Mouse (Mus musculus): Measurements from ENCODE around the gene Gm11937.
"Not testable (repeated sequence)": the region's sequence is repeated elsewhere in the genome, so short reads cannot be mapped to it uniquely, and the experiment has no call there.

The Gm11937 gene

DNA sequence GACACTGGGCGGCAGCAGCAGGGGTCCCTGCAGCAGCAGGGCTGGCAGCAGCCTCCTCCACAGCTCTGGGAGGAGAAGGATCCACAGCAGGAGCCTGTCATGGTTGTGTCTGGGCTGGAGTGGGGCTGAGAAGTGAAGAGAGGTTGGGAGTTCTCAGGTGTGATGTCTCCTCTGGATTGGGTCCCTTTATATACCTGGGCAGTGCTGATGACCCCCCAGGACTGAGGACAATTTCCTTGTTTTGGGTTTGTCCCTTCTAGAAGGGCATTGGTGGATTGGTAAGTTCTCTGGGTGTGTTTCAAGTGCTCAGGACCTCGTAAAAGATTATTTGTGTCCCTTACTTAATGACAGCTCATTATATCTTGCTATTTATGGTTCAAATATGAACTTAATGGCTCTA is at the start of gene Gm11937:
Gm11937 (minus strand) TSS at position 101 of the 400 bp plus-strand sequence.
- not testable (repeated sequence) for DNase-seq (ENCODE audit: low read depth, low spot score)

DNA sequence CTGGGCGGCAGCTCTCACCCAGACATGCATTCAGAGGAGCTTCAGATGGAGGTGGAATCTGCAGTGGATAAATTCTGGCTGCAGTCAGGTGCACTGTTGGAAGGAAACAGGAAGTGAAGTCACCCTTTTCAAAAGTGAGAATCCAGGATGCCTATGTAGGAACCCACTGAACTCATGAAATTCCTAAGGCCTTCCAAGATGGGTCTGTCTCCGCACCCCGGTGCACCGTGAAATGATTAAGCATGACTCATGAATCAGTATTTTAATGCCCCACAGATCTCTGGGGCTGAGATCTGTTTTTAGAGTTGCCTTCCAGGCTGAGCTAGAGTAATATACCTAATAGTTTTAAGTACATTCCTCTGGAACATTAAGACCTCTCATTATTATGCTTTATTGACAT is 49.3 kb upstream of the Gm11937 start:
- peak; percentile 90 for DNase-seq (ENCODE audit: low read depth, low spot score)

DNA sequence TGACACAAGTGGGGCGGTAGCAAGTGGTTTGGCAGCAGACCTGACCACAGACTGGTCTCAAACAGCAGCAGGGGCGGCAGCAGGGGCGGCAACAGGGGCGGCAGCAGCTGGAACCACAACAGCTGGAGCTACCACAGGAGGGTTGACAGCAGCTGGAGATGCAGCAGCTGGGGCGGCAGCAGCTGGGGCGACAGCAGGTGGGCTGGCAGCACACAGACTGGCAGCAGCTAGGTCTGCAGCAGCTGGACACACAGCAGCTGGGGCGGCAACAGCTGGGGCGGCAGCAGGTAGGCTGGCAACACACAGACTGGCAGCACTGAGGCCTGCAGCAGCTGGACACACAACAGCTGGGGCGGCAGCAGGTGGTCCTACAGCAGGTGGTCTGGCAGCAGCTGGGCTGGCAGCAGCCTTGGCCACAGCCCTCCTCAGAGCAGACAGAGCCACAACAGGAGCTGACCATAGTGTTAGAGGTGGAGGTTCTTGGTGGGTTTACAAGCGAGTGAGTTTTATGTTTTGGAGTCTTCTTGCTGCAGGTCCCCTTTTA is 48.5 kb upstream of the Gm11937 start, which contains the start of gene Gm11563:
Gm11563 (minus strand) TSS at position 494 of the 544 bp plus-strand sequence.
- peak; percentile 23 for DNase-seq (ENCODE audit: low read depth, low spot score)

DNA sequence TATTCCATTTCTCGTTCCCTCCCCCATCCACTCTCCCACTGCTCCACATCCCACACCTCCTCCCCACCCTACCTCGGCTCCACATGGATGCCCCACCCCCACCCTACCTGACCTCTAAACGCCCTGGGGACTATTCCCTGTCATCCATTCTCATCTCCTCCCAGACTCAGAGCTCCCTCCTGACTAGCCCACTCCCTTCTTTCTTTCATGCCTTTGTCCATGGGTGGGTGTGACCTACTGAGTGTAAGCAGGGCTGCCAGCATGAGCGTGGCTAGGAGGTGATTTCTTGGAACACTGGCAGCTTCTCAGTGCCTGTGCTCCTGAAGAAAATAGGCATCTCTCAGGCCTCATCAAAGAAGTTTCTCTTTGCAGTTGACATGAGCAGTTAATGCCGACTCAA is 47.1 kb upstream of the Gm11937 start:
- no peak for DNase-seq (ENCODE audit: low read depth, low spot score)

DNA sequence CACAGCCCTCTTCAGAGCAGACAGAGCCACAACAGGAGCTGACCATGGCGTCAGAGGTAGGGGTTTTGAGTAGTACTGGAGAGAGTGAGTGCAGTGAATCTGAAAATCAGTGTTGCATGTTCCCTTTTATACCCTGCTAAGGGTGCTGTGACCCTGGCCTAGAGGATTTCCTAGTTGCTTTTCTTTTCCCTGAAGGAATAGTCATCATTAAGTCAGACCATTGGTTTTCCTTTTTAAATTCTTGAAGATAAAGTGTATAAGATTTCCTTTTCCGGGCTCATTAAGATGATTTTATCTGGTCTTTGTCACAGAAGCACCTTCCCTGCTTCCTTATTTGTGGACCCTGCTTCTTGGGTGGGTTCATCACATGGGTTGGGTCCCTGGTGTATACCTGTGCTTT is 40.1 kb upstream of the Gm11937 start, which contains the start of gene Gm11555:
Gm11555 (minus strand) TSS at position 101 of the 400 bp plus-strand sequence.
- no peak for DNase-seq (ENCODE audit: low read depth, low spot score)

DNA sequence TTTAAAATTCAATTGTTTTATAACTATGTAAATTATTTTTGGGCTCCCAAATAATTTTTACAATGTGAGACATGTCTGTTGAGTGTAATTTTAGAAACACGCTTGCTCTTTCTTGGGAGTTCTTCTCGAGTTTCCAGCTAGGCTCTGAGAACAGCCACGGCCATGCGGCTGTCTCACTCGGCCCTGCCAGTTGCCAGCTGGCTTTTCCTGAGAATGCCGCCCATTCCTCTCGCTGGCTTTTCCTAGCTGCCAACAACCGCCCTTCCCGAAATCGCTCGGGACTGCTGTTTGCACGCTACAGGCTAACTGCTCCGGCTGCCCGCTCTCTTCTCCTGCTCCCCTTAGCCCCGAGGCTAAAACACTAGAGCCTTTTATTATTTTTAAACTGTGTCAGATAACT is 36.5 kb upstream of the Gm11937 start:
- DNase-seq (ENCODE audit: low read depth, low spot score): no peak

DNA sequence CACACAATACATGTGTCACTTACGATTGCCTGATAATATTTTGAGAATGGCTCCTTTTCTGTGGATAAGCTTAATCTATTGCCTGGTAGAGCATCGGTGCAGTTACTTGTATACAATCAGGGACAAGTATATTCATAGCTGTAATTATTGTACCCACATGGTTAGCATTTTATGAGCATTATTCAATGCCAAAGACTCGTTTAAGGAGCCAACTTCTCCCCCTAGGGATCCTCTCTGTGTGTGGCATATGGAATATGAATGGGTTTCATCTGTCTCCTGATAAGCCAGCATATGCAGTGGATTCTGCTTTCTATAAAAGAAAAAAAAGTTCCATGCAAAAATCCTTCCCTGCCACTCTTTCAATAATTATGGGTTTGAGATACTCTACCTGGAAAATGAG is 34.4 kb upstream of the Gm11937 start:
- DNase-seq (ENCODE audit: low read depth, low spot score): no peak

DNA sequence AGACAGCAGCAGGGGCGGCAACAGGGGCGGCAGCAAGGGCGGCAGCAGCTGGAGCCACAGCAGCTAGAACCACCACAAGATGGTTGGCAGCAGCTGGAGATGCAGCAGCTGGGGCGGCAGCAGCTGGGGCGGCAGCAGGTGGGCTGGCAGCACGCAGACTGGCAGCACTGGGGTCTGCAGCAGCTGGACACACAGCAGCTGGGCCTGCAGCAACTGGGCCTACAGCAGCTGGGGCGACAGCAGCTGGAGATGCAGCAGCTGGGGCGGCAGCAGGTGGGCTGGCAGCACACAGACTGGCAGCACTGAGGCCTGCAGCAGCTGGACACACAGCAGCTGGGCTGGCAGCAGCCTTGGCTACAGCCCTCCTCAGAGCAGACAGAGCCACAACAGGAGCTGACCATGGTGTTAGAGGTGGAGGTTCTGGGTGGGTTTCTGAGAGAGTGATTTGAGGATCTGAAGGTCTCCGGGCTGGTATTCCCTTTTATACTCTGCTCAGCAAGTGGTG is 33.7 kb upstream of the Gm11937 start, which contains the start of gene Krtap4-7:
Krtap4-7 (minus strand) TSS at position 455 of the 505 bp plus-strand sequence.
- DNase-seq (ENCODE audit: low read depth, low spot score): not testable (repeated sequence)

DNA sequence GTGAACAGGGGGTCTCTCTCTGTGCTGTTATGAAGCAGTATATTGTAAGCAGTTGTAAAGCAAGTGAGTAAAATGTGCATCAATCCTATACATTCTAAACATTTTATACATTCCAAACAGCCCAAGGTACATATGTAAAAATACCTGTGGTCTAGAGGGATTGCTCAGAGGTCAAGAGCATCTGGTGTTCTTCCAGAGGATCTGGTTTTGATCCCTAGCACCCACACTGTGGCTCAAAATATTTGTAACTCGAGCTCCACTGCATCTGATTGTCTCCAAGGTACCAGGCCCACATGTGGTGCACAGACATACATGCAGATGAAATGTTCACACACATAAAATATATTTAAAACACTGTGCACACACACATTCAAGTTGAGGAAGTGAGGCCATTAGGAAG is 30.9 kb upstream of the Gm11937 start:
- DNase-seq (ENCODE audit: low read depth, low spot score): peak; percentile 71

DNA sequence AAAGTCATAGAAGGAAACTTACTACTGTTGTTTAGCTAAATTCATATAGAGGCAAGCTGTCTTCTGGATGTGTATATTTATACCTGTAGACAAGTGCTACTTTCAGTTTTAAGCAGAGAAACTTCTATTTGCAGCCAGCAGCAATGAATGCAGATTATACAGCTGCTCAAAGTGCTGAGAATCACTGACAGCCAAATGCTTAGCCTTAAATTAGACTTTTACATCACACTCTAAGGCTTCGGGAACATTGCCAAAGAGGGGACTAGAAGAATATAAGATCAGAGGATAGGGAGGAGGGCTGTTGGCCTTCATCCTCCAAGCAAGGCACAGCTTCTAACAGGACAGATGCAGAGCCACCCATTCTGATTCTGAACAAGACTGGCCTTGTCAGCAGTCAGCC is 27.1 kb upstream of the Gm11937 start:
- no peak for DNase-seq (ENCODE audit: low read depth, low spot score)

DNA sequence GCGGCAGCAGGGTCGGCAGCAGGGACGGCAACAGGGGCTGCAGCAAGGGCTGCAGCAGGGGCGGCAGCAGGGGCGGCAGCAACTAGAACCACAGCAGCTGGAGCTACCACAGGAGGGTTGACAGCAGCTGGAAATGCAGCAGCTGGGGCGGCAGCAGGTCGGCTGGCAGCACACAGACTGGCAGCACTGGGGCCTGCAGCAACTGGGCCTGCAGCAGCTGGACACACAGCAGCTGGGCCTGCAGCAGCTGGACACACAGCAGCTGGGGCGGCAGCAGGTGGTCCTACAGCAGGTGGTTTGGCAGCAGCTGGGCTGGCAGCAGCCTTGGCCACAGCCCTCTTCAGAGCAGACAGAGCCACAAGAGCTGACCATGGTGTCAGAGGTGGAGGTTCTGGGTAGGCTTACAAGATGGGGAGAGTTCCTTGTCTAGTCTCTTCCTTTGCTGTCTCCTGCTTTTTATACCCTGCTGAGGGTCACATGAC is 24.7 kb upstream of the Gm11937 start, which contains the start of gene Krtap4-2:
Krtap4-2 (minus strand) TSS at position 432 of the 482 bp plus-strand sequence.
- no peak for DNase-seq (ENCODE audit: low read depth, low spot score)

DNA sequence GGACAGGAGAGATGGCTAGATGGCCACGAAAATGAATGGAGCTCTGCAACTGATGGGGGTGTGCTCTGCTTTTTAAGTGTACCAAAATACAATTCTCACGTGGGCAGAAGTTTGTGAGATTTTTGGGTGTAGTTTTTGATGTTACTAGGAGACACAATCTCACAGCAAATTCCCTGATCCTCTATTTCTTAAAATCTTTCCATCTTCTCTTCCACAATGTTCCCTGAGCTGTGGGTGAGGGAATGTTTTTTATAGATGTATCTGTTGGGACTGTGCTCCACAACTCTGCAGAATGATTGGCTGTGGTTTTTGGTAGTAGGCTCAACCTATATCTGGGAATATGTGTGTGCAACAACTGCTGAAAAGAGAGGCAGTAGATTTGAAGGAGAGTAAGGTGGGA is 23.3 kb upstream of the Gm11937 start:
- DNase-seq (ENCODE audit: low read depth, low spot score): no peak

DNA sequence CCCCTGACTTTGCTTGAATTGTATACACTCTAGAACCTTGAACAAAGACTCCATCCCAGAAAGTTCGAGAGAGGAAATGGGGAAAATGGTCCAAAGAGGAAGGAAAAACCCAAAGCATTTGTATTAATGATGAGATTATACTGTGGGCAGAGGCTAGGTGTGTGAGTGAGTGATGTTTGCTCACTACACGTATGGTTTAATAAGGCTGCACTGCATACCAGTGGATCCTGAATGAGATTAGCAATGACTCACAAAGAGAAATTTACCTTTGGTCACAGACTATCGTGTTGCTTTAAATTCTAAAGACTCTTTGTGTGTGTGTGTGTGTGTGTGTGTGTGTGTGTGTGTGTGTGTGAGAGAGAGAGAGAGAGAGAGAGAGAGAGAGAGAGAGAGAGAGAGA is 20.9 kb upstream of the Gm11937 start:
- no peak for DNase-seq (ENCODE audit: low read depth, low spot score)

DNA sequence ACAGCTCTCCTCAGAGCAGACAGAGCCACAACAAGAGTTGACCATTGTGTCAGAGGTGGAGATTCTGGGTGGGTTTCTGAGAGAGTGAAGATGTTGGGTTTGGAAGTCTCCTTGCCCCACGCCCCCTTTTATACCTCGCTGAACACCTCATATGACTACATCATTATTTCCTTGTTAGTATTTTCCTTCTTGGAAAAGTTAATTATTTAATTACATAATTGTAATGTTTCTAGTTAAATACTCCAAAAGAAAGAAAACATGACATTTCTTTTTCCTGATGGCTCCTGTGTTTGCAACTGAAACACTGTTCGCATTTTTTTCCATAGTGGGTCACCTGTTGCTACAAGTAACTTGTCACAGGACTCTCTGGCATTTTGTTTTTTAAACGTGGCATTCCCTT is 18.1 kb upstream of the Gm11937 start, which contains the start of gene Krtap4-1:
Krtap4-1 (minus strand) TSS at position 101 of the 400 bp plus-strand sequence.
- DNase-seq (ENCODE audit: low read depth, low spot score): no peak

DNA sequence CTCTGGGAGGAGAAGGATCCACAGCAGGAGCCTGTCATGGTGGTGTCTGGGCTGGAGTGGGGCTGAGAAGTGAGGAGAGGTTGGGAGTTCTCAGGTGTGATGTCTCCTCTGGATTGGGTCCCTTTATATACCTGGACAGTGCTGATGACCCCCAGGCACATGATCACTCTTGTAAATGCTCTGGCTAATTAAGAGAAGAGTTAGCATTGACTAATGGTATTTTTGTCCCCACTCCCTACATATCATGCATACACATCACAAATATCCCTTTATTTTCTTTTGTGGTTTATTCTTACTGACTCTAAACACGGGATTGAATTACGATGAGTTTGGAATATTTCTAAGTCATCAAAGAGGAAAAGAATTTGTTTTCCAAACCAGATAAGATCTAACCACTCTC is 10.3 kb upstream of the Gm11937 start, which contains the start of gene Gm11562:
Gm11562 (minus strand) TSS at position 101 of the 400 bp plus-strand sequence.
- no peak for DNase-seq (ENCODE audit: low read depth, low spot score)

DNA sequence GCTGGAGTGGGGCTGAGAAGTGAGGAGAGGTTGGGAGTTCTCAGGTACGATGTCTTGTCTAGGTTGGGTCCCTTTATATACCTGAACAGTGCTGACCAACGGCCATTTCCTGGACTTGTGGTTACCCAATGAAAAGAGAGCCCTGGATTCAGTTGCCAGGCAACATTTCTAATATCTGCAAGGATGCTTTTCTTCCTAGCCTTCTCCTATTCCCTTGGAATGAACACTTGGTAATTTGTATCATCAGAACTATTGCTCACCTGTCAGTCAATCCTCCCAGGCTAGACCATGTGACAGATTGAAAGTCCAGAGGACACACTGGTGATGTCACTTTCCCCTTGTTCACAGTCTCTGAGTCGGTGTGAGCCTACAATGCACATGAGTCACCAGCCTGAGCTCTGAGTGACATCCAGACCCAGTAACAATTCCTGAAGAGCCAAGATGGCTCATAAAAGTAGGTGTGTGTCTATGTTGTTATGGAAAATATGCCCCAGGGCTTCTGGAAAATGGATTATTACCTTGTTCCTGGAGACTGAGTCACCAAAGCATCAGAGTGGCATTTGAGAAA is 4.9 kb upstream of the Gm11937 start, which contains the start of gene Krtap2-4:
Krtap2-4 (minus strand) TSS at position 51 of the 568 bp plus-strand sequence.
- DNase-seq (ENCODE audit: low read depth, low spot score): peak; percentile 78

DNA sequence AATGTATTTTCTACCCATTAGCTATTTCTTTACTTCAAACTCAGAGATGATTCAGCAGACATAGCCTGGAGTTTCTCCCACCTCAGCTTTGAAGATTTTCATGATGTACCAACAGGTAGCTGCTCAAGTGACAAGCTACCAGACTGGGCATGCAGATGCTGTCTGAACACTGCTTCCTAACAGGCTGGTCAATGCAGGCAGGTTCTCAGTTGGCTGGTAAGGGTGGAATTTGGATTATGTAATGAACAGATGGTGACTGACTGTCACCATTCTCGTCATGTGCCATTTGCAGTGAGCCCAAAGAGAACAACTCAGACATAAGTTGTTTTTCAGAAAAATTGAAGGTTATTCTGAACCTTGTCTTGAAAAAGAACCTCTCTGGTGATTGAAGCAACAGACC is 863 bp downstream of the Gm11937 start:
- no peak for DNase-seq (ENCODE audit: low read depth, low spot score)

DNA sequence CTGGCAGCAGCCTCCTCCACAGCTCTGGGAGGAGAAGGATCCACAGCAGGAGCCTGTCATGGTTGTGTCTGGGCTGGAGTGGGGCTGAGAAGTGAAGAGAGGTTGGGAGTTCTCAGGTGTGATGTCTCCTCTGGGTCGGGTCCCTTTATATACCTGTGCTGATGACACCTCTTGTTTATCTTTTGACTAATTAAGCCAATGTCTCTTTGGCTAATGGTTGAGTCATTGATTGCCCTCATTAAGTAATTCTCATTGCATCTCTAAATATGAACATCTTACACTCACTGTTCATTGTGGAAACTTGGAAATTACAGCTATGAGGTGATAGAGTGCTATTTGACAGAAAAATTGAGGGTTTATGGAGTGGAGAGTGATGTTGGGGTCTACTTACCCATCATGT is 6.8 kb downstream of the Gm11937 start, which contains the start of gene Gm11938:
Gm11938 (minus strand) TSS at position 101 of the 400 bp plus-strand sequence.
- not testable (repeated sequence) for DNase-seq (ENCODE audit: low read depth, low spot score)

DNA sequence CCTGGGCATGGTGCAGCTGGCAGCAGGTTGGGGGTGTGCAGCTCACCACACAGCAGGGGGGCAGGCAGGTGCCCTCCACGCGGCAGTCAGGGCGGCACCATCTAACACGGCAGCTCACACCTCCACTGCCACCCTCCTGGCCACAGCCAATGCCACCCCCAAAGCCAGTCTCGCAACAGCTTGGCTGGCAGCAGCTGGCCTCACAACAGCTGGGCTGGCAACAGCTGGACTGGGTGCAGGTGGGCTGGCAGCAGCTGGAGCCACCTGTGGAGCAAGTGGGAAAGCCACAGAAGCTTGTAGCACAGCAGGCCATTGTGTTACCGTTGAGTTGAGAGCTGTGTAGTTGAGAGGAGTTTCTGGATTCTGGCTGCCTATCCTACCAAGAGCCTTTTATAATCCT is 12.2 kb downstream of the Gm11937 start, which contains the start of gene Krtap9-3:
Krtap9-3 (minus strand) TSS at position 364 of the 400 bp plus-strand sequence.
- not testable (repeated sequence) for DNase-seq (ENCODE audit: low read depth, low spot score)

DNA sequence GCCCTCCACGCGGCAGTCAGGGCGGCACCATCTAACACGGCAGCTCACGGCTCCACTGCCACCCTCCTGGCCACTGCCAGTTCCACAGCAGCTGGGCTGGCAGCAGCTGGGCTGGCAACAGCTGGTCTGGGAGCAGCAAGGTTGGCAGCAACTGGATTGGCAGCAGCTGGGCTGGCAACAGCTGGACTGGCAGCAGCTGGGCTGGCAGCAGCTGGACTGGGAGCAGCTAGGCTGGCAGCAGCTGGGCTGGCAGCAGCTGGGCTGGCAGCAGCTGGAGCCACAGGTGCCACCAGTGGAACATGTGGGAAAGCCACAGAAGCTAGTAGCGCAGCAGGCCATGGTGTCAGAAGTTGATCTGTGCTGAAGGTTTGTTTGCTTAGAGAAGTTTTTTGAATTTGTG is 19.0 kb downstream of the Gm11937 start, which contains the start of gene Krtap1-3:
Krtap1-3 (minus strand) TSS at position 359 of the 400 bp plus-strand sequence.
- DNase-seq (ENCODE audit: low read depth, low spot score): no peak

DNA sequence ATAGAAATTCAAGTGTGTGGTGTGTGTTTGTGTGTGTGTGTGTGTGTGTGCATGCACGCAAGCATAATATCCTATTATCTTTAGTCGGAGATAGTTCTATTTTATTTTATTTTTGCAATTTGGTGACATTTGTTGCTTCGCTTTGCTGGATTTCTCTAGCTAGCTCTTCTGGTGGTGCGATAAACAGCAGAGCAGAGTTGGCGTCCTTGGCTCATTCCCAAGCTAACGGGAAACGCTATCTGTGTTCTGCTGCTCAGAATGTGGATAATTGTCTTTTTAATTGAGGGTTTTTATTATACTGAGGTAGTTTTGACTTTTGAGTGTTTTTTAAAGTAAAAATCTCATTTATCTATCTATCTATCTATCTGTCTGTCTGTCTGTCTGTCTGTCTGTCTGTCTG is 24.9 kb downstream of the Gm11937 start:
- no peak for DNase-seq (ENCODE audit: low read depth, low spot score)

DNA sequence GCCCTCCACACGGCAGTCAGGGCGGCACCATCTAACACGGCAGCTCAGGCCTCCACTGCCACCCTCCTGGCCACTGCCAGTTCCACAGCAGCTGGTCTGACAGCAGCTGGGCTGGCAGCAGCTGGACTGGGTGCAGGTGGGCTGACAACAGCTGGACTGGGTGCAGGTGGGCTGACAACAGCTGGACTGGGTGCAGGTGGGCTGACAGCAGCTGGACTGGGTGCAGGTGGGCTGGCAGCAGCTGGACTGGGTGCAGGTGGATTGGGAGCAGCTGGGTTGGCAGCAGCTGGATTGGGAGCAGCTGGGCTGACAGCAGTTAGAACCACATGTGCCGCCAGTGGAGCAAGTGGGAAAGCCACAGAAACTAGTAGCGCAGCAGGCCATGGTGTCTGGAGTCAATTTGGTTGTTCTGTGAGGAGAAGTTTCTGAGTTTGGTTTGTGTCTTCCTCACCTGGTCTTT is 26.7 kb downstream of the Gm11937 start, which contains the start of gene Krtap1-4:
Krtap1-4 (minus strand) TSS at position 410 of the 460 bp plus-strand sequence.
- DNase-seq (ENCODE audit: low read depth, low spot score): no peak

Measured in 3T3-L1 (cell line).